Mouse (Mus musculus) embryo, embryonic 11.5 days (tissue): ENCODE measurements at regions not wholly inside any gene's neighbourhood (a gene's known extent, or its start where the extent isn't known, plus 50 kb on each side); places are given as distances from the start of the nearest gene placed in this dataset.

ENCODE experiments used
- DNase-seq: peaks from one replicate; pipeline ENCODE4 v3.0.0-alpha.2; 2012; ENCODE audit warnings: low read depth, low spot score

DNA sequence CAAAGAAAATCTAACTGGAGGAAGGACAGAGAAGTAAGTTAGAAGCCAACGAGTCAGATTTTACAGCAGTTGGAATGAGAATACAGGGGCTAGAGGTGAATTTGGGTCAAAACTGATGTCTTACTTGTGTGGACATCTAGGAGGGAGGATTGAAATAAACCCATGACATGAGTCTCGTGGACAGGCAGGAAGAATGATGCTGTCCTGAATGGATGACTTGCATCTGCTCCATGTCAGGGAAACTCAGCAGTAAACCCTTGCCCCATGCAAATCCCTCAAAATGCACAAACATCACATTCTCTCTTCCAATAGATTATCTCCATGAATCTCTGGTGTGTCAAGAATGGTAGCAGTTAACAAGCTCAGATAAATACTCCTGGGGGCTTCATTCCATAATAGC is 729.1 kb downstream of the Dhx35 start:
- no peak for DNase-seq

- no peak for DNase-seq
Observed at GRCm38 (mm10) chr2:159534951-159535350, 740.3 kb downstream of the Dhx35 start.

DNA sequence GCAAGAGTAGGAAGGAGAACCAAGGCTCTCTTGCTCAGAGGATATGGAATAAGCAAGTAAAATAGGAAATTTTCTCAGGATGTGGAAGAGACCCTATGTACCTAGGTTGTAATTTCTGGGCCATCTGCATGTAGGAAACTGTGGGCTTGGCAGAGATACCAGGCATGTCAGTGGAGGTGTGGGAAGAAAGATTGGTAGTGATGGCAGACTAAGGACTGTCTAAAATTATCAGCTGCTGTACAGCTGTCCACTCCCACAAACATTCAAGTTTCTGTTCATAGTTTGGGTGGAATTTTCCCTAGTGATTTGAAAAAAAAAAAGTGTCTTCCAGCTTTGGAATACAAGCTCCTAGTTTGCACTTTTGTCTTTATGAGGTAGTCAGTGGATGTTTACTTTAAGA is 744.7 kb downstream of the Dhx35 start:
- DNase-seq = no peak

DNA sequence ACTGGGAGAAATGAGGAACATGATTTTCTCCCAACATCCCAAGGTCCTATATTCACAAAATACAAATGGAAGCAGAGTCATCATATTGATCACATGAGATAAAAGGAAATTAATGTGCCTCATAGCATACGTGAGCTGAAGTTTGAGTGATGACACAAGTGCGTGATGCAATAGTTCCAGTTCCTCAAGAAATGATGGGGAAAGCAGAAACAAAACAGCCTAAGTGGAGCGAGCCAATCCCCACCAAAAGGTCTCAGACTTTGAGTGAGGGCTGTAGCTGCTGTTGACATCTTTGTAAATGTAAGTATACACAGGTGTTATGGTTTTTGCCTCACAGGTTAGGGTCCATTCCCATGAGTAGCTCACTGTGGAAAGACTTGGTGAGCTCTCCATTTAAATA is 763.0 kb downstream of the Dhx35 start:
- DNase-seq = no peak

- no peak for DNase-seq
Observed at GRCm38 (mm10) chr2:159565255-159565654, 768.7 kb downstream of the Gm826 start.

DNA sequence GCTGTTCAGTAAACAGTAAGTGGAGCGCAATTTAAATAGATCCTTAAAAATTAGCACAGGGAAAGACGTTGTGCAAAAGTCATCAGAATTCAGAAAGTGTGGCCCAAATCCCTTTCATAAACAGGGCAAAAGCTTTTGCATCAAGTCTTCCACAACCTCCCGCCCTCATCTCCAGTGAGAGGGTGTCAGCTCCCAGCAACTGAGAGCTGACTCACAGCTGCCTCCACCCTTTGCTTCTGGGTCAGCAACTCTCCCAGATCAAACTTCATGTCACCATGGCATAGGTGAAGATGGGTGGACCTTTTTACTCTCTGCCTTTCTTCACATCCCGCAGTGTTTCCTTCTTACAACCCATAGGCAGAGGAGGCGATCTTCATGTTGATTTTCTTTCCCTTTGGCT is 768.0 kb downstream of the Gm826 start:
- DNase-seq = no peak

DNA sequence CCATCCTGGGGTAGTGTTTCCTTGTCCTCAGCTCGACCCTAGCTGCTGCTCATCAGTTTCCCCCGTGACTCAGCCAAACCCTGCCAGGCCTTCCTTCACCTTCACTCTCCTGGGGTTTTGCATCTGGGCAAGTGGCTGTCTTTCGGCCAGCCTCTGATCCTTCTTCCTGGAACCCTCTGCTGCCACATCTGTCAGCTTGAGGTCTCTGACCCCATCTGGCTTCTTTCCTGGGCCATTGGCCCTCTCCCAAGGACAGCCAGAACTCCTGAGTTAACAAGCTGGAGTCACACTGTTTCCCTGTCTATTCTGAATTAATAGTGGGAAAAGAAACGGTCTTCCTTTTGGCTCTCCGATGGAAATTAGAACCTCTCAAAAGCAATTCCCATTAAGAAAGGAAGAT is 767.5 kb downstream of the Gm826 start:
- no peak for DNase-seq

DNA sequence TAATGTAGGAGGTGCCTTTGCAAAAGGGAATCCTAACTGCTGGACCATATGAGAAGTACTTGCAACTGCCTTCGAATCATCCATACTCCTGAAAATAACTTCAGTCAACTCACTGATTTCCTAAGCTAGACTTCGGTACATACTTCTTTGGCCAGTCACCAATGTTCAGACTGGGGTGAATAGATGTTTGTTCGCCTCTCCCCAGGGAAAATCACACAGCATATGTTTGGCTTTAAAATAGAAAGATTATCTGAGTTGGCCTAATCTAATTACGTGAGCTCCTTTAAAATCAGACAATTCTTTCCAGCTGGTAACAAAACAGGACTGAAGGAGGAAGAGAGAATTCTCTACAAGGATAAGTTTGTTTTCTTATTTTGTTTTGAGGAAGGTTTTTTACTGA is 765.6 kb downstream of the Gm826 start:
- DNase-seq = no peak

- DNase-seq = no peak
Observed at GRCm38 (mm10) chr2:159571862-159572261, 762.1 kb downstream of the Gm826 start.

DNA sequence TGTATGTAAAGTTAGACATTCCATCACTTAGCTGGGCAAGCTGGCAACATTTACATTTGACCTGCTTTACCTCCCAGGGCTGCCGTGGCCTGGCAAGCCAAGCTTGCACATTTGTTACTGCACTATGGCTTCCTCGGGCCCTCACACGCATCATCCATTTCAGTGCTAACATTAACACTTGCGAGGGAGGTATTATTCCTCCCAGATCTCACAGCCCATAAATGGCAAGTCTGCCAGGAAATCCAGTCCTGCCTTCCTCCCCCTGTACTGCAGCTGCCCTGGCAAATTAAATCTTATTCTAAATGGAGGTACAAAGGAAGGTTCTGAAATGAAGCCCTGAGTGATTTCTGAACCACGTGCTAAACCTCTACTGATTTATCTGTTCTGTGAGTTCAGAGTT is 758.7 kb downstream of the Gm826 start:
- no peak for DNase-seq

DNA sequence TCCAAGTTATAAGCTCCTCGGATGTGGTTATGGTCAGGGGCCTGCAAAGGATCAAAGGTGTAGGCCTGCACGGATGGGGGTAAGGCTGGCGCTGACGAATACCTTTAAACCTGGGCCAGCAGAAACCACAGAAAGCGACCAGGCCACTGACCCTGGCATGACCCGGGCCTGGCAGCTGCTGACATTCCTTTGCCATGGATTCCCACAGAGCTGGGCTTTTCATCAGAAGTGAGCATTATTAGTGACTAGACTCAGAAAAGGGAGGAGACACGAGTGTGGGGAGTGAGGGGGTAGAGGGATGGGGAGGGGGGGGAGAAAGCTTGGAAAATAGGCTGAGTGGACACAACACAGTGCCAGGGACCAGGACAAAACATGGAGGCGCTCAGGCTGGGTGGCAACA is 750.9 kb downstream of the Gm826 start:
- no peak for DNase-seq

GRCm38 (mm10) chr2:159584641-159585040 is 749.3 kb downstream of the Gm826 start:
- DNase-seq = no peak

GRCm38 (mm10) chr2:159586697-159587473 is 747.1 kb downstream of the Gm826 start:
- DNase-seq = no peak

GRCm38 (mm10) chr2:159591396-159592124 is 742.4 kb downstream of the Gm826 start:
- DNase-seq = no peak

DNA sequence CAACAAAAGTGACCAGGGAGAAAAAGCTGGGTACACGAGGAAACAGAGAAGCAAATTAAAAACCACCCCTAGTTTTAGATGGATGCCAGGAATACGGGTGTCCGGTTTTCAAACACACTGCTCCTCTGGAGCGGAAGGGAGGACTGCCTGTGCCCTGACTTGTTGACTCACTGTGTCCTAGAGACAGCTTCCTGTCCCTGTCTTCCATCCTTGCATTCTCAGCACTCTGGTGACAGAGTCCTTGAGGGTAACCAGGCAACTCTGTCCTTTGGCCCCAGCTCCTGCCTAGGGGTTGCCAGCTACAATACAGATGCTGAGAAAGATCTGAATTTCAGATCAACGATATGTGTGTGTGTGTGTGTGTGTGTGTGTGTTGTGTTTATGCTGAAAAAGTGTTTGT is 741.1 kb downstream of the Gm826 start:
- DNase-seq = no peak

DNA sequence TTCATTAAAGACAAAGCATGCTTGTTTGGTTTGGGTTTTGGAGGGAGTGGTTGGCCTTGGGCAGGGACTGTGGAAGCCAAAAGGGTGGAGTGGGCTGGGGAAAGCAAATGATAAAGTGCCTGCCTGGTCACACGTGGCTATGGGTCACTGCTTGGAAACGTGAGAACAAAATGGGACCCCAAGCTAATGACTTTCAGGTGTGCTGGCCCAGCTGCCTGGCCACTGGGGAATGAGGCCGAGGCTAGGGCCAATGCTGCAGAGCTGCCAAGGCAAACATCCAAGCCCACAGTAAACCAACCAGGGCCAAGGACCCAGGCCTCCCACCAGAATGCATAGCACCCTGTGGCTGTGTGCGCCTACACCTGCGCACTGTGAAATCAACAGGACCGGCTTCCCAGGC is 737.7 kb downstream of the Gm826 start:
- DNase-seq = no peak

DNA sequence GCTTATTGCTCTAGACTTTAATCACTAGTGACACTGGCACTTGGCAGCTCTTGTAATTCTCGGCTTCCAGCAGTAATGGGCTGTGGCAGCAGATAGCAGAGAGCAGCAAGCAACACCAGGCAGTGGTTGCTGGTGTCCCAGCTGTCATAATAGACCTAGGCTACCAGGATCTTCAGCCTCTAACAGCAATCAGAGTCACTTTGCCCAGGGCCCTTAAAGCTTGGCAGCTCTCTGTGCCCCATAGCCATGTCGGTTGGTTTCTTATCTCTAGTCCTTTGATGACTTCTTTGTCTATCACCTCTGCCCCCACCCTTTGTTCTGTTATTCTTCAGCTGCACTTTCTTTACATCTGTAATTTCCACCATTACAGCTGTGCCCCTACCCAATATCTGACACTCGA is 735.9 kb downstream of the Gm826 start:
- no peak for DNase-seq

GRCm38 (mm10) chr2:159607191-159607590 is 726.8 kb downstream of the Gm826 start:
- DNase-seq = no peak

DNA sequence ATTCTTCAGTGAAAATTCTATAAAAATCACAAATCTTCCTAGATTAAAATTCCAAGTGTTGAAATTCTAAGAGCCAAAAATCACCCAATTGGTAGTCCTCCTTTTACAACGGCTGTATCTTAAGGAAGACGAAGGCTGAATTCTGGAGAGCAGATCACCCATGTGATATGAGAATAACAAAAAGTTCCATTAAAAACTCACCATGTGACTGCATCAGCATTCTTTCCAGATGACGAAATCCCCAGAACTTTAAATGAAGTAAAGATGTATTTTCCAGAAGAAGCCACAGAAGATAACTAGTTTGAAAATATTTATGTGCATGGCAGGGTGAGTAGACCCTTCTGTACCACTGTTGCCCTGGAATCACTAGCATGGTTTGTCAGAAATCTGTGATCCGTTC is 723.5 kb downstream of the Gm826 start:
- DNase-seq = no peak

GRCm38 (mm10) chr2:159616685-159617084 is 717.3 kb downstream of the Gm826 start:
- DNase-seq = no peak

- no peak for DNase-seq
Observed at GRCm38 (mm10) chr2:159621261-159621660, 712.7 kb downstream of the Gm826 start.

DNA sequence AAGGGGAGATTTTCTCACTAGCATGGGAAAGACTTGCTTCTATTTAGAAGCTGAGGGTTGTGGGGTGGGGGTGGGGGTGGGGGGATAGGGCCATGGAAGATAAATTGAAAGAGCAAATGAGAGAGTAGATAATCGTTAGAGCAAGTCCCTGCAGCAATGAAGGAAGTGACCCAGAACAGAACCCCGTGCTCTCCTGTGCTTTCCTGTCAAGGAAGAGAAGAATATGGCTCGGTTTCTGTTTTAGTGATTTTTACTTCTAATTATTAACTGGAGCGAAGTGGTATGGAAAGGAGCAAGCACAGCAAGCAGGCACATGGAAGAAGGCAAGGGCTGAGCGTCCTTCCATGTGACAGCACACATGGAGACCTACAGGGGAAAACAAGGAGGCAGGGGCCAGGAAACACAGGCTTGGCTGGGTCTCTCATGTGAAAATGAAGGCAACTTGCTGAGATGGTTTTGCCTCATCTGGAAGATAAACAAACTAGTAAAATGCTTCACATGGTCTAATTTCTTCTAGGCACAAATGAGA is 711.8 kb downstream of the Gm826 start:
- no peak for DNase-seq

DNA sequence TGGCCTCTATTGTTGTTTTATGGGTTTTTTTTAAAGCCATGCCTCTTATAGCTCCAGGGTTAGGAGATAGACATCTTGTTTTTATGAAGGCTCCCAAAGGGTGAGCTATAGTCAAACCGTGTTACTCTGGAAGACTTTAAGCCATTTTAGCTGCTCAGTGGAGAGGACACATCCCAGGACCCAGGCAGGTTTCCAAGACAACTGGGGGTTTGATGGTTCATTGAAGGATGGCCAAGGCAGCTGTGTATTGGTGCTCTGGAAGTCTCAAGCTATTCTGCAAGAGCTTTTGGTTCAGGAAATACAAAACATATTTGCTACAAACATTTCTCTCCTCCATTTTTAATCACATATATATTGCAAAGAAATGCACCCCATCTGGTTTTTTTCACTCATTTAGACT is 708.7 kb downstream of the Gm826 start:
- DNase-seq = no peak
